Mouse (Mus musculus) spleen, adult 2 months (tissue): ENCODE measurements around the gene Ifit1bl1. TPM values are rescaled to one million over a fixed set of nuclear protein-coding genes. Genes with fewer than 3 reads are reported as not detected.
"Not testable (repeated sequence)": the region's sequence is repeated elsewhere in the genome, so short reads cannot be mapped to it uniquely, and the experiment has no call there.

Experiments
- DNase-seq, 2 experiments: peaks; one replicate each; pipeline versions ENCODE4 v3.0.0 to v3.0.0-alpha.2; 2012 to 2021; ENCODE audit warnings: low spot score in 2 of 2, low read depth in 1 of 2
- H3K27ac ChIP-seq: fragments of 200-500 bp; 2 replicates; pipeline ENCODE4 v1.5.1; 2012; ENCODE audit warnings: low read length, inconsistent platforms; ENCODE audit not compliant: insufficient read depth
- H3K27me3 ChIP-seq: fragments of 200-500 bp; 2 replicates; pipeline ENCODE4 v1.6.1; 2012; ENCODE audit warnings: mild to moderate bottlenecking, moderate library complexity, low read length, inconsistent platforms; ENCODE audit not compliant: control insufficient read depth, insufficient read depth
- H3K36me3 ChIP-seq: fragments of 200-500 bp; 2 replicates; pipeline ENCODE4 v1.6.1; 2012; ENCODE audit warnings: mild to moderate bottlenecking, low read length, inconsistent platforms; ENCODE audit not compliant: control insufficient read depth, insufficient read depth
- H3K4me1 ChIP-seq: fragments of 200-500 bp; 2 replicates; pipeline ENCODE4 v1.6.1; 2011; ENCODE audit warnings: inconsistent platforms; ENCODE audit not compliant: control insufficient read depth, insufficient read depth, insufficient read length
- H3K4me3 ChIP-seq: fragments of 200-500 bp; 2 replicates; pipeline ENCODE4 v1.5.1; 2011; ENCODE audit warnings: mild to moderate bottlenecking, inconsistent platforms; ENCODE audit not compliant: insufficient read depth, insufficient read length; ENCODE audit errors: extremely low read depth
- CTCF ChIP-seq: fragments of 200-500 bp; IDR thresholded peaks from 2 replicates; pipeline ENCODE4 v1.5.1; 2011; ENCODE audit warnings: mild to moderate bottlenecking, inconsistent platforms; ENCODE audit not compliant: insufficient read depth, insufficient read length, insufficient replicate concordance; ENCODE audit errors: extremely low read depth
- POLR2A ChIP-seq: fragments of 200-500 bp; IDR thresholded peaks from 2 replicates; pipeline ENCODE4 v1.6.1; 2011; ENCODE audit warnings: low read depth, low read length, inconsistent platforms
- WGBS: fragments of 180-500 bp; shearing (Covaris S2); methylation state at CpG from one replicate; pipeline ENCODE4 v1.1.7; 2018; 5-methylcytosine and 5-hydroxymethylcytosine counted together
- polyA plus RNA-seq: library from polyadenylated mRNA; depleted of rRNA; stranded (reverse); fragments of >200 nt; gene quantifications from 2 replicates; pipeline ENCODE4 v1.2.3, GENCODE M21; 2012

Ifit1bl1 gene
- polyA plus RNA-seq, 1 experiment: 1.9 TPM

GRCm38 (mm10) chr19:34583126-34583766, 18.5 kb downstream of the Ifit1bl1 start, which contains the start of gene Ifit3:
Gene Ifit3, plus strand, starts transcription at chr19:34583531.
- not testable (repeated sequence) for DNase-seq

GRCm38 (mm10) chr19:34582696-34583095, 19.1 kb downstream of the Ifit1bl1 start:
- 68% methylated on average over 2 of the region's 2 CpGs for WGBS
- not testable (repeated sequence) for H3K36me3 ChIP-seq, DNase-seq, H3K27me3 ChIP-seq, H3K4me1 ChIP-seq, H3K4me3 ChIP-seq
- peak overlapping the region; percentile 57; the same call in 1 of the 2 replicates for H3K27ac ChIP-seq

More at GRCm38 (mm10) chr19:34583126-34583766, 18.5 kb downstream of the Ifit1bl1 start, which contains the start of gene Ifit3:
- 2% methylated on average over 2 of the region's 2 CpGs for WGBS
- Histone ChIP-seq H3K4me3 (peak within 1 kb of the TSS; percentile 7), H3K27ac (peak within 1 kb of the TSS; percentile 57; the same call in 1 of the 2 replicates)
- not testable (repeated sequence) for H3K4me1 ChIP-seq, H3K27me3 ChIP-seq, H3K36me3 ChIP-seq

DNA sequence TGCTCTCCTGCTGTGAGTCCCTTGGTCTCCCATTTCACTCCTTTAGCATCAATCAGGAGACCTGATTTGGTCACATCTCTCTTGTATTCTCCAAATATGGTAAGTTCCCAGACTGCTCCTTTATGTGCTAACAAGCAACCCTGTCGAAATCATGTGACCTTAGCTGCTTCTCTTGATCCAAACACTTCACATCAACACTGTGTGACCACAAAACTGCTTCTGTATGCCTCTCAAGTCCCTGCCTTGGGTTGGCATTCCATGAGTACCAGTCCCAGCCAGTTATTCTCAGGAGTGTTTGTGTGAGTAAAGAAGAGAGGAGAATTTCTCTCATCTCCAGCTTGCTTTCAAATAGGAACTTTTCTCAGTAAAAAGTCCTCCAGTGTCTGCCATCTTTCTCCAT, 24.6 kb downstream of the Ifit1bl1 start:
- H3K27me3 ChIP-seq: no peaks in the 10 kb centered on the region
- no peak for DNase-seq
- H3K27ac ChIP-seq: no peak overlapping the region
- WGBS: 94% methylated on average over 1 of the region's 1 CpGs
- peaks cover 8% of the 10 kb centered on the region; the same call in 1 of the 2 replicates for H3K36me3 ChIP-seq
- TF ChIP-seq POLR2A (no peak), CTCF (no peak)
- H3K4me3 ChIP-seq: no peak overlapping the region
- H3K4me1 ChIP-seq: no peaks in the 10 kb centered on the region

DNA sequence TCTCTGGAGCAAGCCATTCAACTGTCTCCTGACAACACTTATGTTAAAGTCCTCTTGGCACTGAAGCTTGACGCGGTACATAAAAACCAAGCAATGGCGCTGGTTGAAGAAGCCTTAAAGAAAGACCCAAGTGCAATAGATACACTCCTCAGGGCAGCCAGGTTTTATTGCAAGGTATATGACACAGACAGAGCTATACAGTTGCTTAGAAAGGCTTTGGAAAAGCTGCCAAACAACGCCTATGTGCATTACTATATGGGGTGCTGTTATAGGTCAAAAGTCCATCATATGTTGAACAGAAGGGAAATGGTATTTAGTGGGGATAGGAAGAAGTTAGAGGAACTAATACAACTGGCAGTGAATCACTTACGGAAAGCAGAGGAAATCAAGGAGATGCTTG, 28.1 kb downstream of the Ifit1bl1 start:
- DNase-seq: no peak
- WGBS: 95% methylated on average over 5 of the region's 5 CpGs
- Histone ChIP-seq H3K4me1 (peaks cover 10% of the 10 kb centered on the region), H3K4me3 (no peak overlapping the region), H3K27ac (no peak overlapping the region), H3K36me3 (peaks cover 8% of the 10 kb centered on the region; the same call in 1 of the 2 replicates), H3K27me3 (no peaks in the 10 kb centered on the region)
- TF ChIP-seq POLR2A (no peak), CTCF (no peak)

- Histone ChIP-seq H3K27me3 (no peaks in the 10 kb centered on the region), H3K4me1 (peaks cover 10% of the 10 kb centered on the region), H3K36me3 (peaks cover 8% of the 10 kb centered on the region; the same call in 1 of the 2 replicates), H3K27ac (no peak overlapping the region), H3K4me3 (no peak overlapping the region)
- DNase-seq: no peak
- WGBS: 88% methylated on average over 1 of the region's 1 CpGs
- TF ChIP-seq CTCF (no peak), POLR2A (no peak)
Measured at GRCm38 (mm10) chr19:34571080-34571479, 30.7 kb downstream of the Ifit1bl1 start.

- TF ChIP-seq POLR2A: no peak
- peak overlapping the region; percentile 41 for H3K27ac ChIP-seq
- H3K4me1 ChIP-seq: peaks cover 10% of the 10 kb centered on the region
- DNase-seq: no peak
- no peaks in the 10 kb centered on the region for H3K27me3 ChIP-seq
- 42% methylated on average over 4 of the region's 4 CpGs for WGBS
- H3K4me3 ChIP-seq: no peak overlapping the region; the same call in 1 of the 2 replicates
- peaks cover 8% of the 10 kb centered on the region; the same call in 1 of the 2 replicates for H3K36me3 ChIP-seq
Measured at GRCm38 (mm10) chr19:34569896-34570476, 31.8 kb downstream of the Ifit1bl1 start.
